8 mouse cellular contexts compared by ENCODE assay signal in genomic region chr4:62207851-62208695, GRCm38 (mm10). TPM values are rescaled to one million over a fixed set of nuclear protein-coding genes. Genes with fewer than 3 reads are reported as not detected.
DNase-seq lines count a peak whose midpoint lies in the region; ATAC-seq lines count a peak whose summit lies in the region.

No protein-coding gene starts in this region.

- peaks cover 13% of the 10 kb centered on the region for H3K9me3 ChIP-seq in megakaryocyte, embryonic 14.5 days
- no peaks in the 10 kb centered on the region for H3K9me3 ChIP-seq in embryonic facial prominence, embryonic 15.5 days (replicated peaks)
- H3K9me3 ChIP-seq in heart, embryonic 10.5 days = no peaks in the 10 kb centered on the region
- no peaks in the 10 kb centered on the region for H3K9me3 ChIP-seq in kidney, embryonic 14.5 days (ENCODE audit: control insufficient read depth, low read length)
- no peaks in the 10 kb centered on the region for H3K9me3 ChIP-seq in limb, embryonic 13.5 days
- no peaks in the 10 kb centered on the region for H3K9me3 ChIP-seq in midbrain, embryonic 16.5 days (replicated peaks; ENCODE audit: control insufficient read depth, low read length, poor library complexity, severe bottlenecking)
- no peaks in the 10 kb centered on the region for H3K9me3 ChIP-seq in stomach, embryonic 14.5 days (ENCODE audit: control insufficient read depth, low read depth, low read length)

- under 1% methylated on average over 45 of the region's 45 CpGs for WGBS in embryonic facial prominence, embryonic 15.5 days
- under 1% methylated on average over 45 of the region's 45 CpGs for WGBS in heart, embryonic 10.5 days
- under 1% methylated on average over 45 of the region's 45 CpGs for WGBS in kidney, embryonic 14.5 days
- under 1% methylated on average over 45 of the region's 45 CpGs for WGBS in limb, embryonic 13.5 days
- under 1% methylated on average over 45 of the region's 45 CpGs for WGBS in midbrain, embryonic 16.5 days
- WGBS in stomach, embryonic 14.5 days = under 1% methylated on average over 45 of the region's 45 CpGs

- peak overlapping the region; percentile 89 for H3K4me3 ChIP-seq in megakaryocyte, embryonic 14.5 days (replicated peaks)
- H3K4me3 ChIP-seq in embryonic facial prominence, embryonic 15.5 days (replicated peaks) = peak overlapping the region; percentile 62
- peak overlapping the region; percentile 66 for H3K4me3 ChIP-seq in heart, embryonic 10.5 days
- H3K4me3 ChIP-seq in kidney, embryonic 14.5 days (ENCODE audit: low read length) = peak overlapping the region; percentile 70
- H3K4me3 ChIP-seq in limb, embryonic 13.5 days = peak overlapping the region; percentile 69
- H3K4me3 ChIP-seq in midbrain, embryonic 16.5 days (ENCODE audit: low read depth, low read length) = peak overlapping the region; percentile 48
- H3K4me3 ChIP-seq in stomach, embryonic 14.5 days (ENCODE audit: low read depth, low read length) = peak overlapping the region; percentile 43

- peak overlapping the region; percentile 52 for H3K4me2 ChIP-seq in embryonic facial prominence, embryonic 15.5 days (replicated peaks)
- peak overlapping the region; percentile 61 for H3K4me2 ChIP-seq in kidney, embryonic 14.5 days (replicated peaks; ENCODE audit: low read depth, low read length)
- H3K4me2 ChIP-seq in limb, embryonic 13.5 days (replicated peaks) = peak overlapping the region; percentile 73
- H3K4me2 ChIP-seq in midbrain, embryonic 16.5 days (ENCODE audit: low read length) = peak overlapping the region; percentile 61
- peak overlapping the region; percentile 56 for H3K4me2 ChIP-seq in stomach, embryonic 14.5 days (replicated peaks; ENCODE audit: low read depth, low read length)

- no peak for ATAC-seq in megakaryocyte, adult 5-6 weeks (ENCODE audit: poor library complexity, severe bottlenecking)
- ATAC-seq in embryonic facial prominence, embryonic 15.5 days (ENCODE audit: insufficient number of reproducible peaks, low FRiP score, low TSS enrichment, low read depth) = peak; percentile 96
- peak; percentile 97 for ATAC-seq in kidney, embryonic 14.5 days (ENCODE audit: low FRiP score, low TSS enrichment)
- peak; percentile 97 for ATAC-seq in limb, embryonic 13.5 days (ENCODE audit: low FRiP score, low read depth)
- peak; percentile 99 for ATAC-seq in midbrain, embryonic 16.5 days
- peak; percentile 97 for ATAC-seq in stomach, embryonic 14.5 days (ENCODE audit: insufficient number of reproducible peaks, insufficient read depth, low FRiP score, low read depth)

- peaks cover 9% of the 10 kb centered on the region; the same call in 1 of the 2 replicates for H3K4me1 ChIP-seq in megakaryocyte, embryonic 14.5 days
- H3K4me1 ChIP-seq in embryonic facial prominence, embryonic 15.5 days = peaks cover 9% of the 10 kb centered on the region; the same call in 1 of the 2 replicates
- H3K4me1 ChIP-seq in heart, embryonic 10.5 days = peaks cover 6% of the 10 kb centered on the region; the same call in 1 of the 2 replicates
- peaks cover 7% of the 10 kb centered on the region; the same call in 1 of the 2 replicates for H3K4me1 ChIP-seq in kidney, embryonic 14.5 days (ENCODE audit: control insufficient read depth, insufficient read depth, low read length)
- peaks cover 22% of the 10 kb centered on the region; the same call in 1 of the 2 replicates for H3K4me1 ChIP-seq in limb, embryonic 13.5 days
- peaks cover 12% of the 10 kb centered on the region for H3K4me1 ChIP-seq in midbrain, embryonic 16.5 days (ENCODE audit: control insufficient read depth, insufficient read depth, low read length)
- peaks cover 4% of the 10 kb centered on the region; the same call in 1 of the 2 replicates for H3K4me1 ChIP-seq in stomach, embryonic 14.5 days (ENCODE audit: control insufficient read depth, insufficient read depth, low read length)

- H3K27me3 ChIP-seq in megakaryocyte, embryonic 14.5 days (replicated peaks) = peaks cover 22% of the 10 kb centered on the region
- no peaks in the 10 kb centered on the region for H3K27me3 ChIP-seq in embryonic facial prominence, embryonic 15.5 days
- no peaks in the 10 kb centered on the region for H3K27me3 ChIP-seq in heart, embryonic 10.5 days (ENCODE audit: insufficient read depth, poor library complexity, severe bottlenecking)
- H3K27me3 ChIP-seq in kidney, embryonic 14.5 days (ENCODE audit: control insufficient read depth, insufficient read depth, low read length) = no peaks in the 10 kb centered on the region
- H3K27me3 ChIP-seq in limb, embryonic 13.5 days = no peaks in the 10 kb centered on the region
- no peaks in the 10 kb centered on the region for H3K27me3 ChIP-seq in midbrain, embryonic 16.5 days (ENCODE audit: control insufficient read depth, insufficient read depth, low read depth, low read length)
- H3K27me3 ChIP-seq in stomach, embryonic 14.5 days (ENCODE audit: control insufficient read depth, insufficient read depth, low read length) = no peaks in the 10 kb centered on the region

- H3K27ac ChIP-seq in embryonic facial prominence, embryonic 15.5 days (replicated peaks) = peak overlapping the region; percentile 94
- H3K27ac ChIP-seq in heart, embryonic 10.5 days = peak overlapping the region; percentile 89
- H3K27ac ChIP-seq in kidney, embryonic 14.5 days (ENCODE audit: low read depth, low read length) = peak overlapping the region; percentile 85
- peak overlapping the region; percentile 92 for H3K27ac ChIP-seq in limb, embryonic 13.5 days
- H3K27ac ChIP-seq in midbrain, embryonic 16.5 days (ENCODE audit: low read length) = peak overlapping the region; percentile 87
- H3K27ac ChIP-seq in stomach, embryonic 14.5 days (ENCODE audit: low read length) = peak overlapping the region; percentile 92

- H3K36me3 ChIP-seq in megakaryocyte, embryonic 14.5 days (replicated peaks; ENCODE audit: low read length) = no peaks in the 10 kb centered on the region
- H3K36me3 ChIP-seq in embryonic facial prominence, embryonic 15.5 days = peaks cover 16% of the 10 kb centered on the region
- H3K36me3 ChIP-seq in heart, embryonic 10.5 days = peaks cover 16% of the 10 kb centered on the region
- H3K36me3 ChIP-seq in kidney, embryonic 14.5 days (ENCODE audit: control insufficient read depth, insufficient read depth, low read length) = peaks cover 10% of the 10 kb centered on the region
- peaks cover 25% of the 10 kb centered on the region for H3K36me3 ChIP-seq in limb, embryonic 13.5 days
- H3K36me3 ChIP-seq in midbrain, embryonic 16.5 days (ENCODE audit: control insufficient read depth, insufficient read depth, low read length) = peaks cover 16% of the 10 kb centered on the region
- H3K36me3 ChIP-seq in stomach, embryonic 14.5 days (ENCODE audit: control insufficient read depth, insufficient read depth, low read length) = peaks cover 13% of the 10 kb centered on the region

- peak; percentile 93 for DNase-seq in heart, embryonic 10.5 days (ENCODE audit: low spot score)

- H3K9ac ChIP-seq in embryonic facial prominence, embryonic 15.5 days = peak overlapping the region; percentile 50
- H3K9ac ChIP-seq in kidney, embryonic 14.5 days (ENCODE audit: low read depth, low read length) = peak overlapping the region; percentile 78
- peak overlapping the region; percentile 82 for H3K9ac ChIP-seq in limb, embryonic 13.5 days
- peak overlapping the region; percentile 72 for H3K9ac ChIP-seq in midbrain, embryonic 16.5 days (ENCODE audit: low read depth, low read length)
- peak overlapping the region; percentile 49 for H3K9ac ChIP-seq in stomach, embryonic 14.5 days (replicated peaks; ENCODE audit: low read depth, low read length)

RNA-seq across cellular contexts. Expression of gene Zfp37, which starts 22.8 kb away (rescaled TPM):
- not detected in 2 replicates for polyA plus RNA-seq in megakaryocyte, embryonic 14.5 days (2012; ENCODE audit: insufficient read depth, low replicate concordance)
- total RNA-seq in megakaryocyte, adult 5-6 weeks (2015) = not detected in 2 replicates
- not detected in 2 replicates for total RNA-seq in megakaryocyte, adult 5-6 weeks (2017)
- polyA plus RNA-seq in embryonic facial prominence, embryonic 15.5 days (2015; fragmentation: Nextera tagmentation; extraction: Ambion mirVana) = 9.5 and 10.8 TPM in 2 replicates
- 9.1 and 9.8 TPM in 2 replicates for polyA plus RNA-seq in heart, embryonic 10.5 days (2016; fragmentation: Nextera tagmentation; extraction: Ambion mirVana)
- 10.0 and 15.5 TPM in 2 replicates for polyA plus RNA-seq in kidney, embryonic 14.5 days (2014; fragmentation: Nextera tagmentation; extraction: Ambion mirVana)
- polyA plus RNA-seq in limb, embryonic 13.5 days (2015; fragmentation: Nextera tagmentation; extraction: Ambion mirVana) = 14.1 and 14.8 TPM in 2 replicates
- 35.9 and 37.2 TPM in 2 replicates for polyA plus RNA-seq in midbrain, embryonic 16.5 days (2015; fragmentation: Nextera tagmentation; extraction: Ambion mirVana)
- 13.4 and 14.6 TPM in 2 replicates for polyA plus RNA-seq in stomach, embryonic 14.5 days (2014; fragmentation: Nextera tagmentation; extraction: Ambion mirVana)

RNA-seq across cellular contexts. Expression of gene Slc31a2, which starts 54.3 kb away (rescaled TPM):
- polyA plus RNA-seq in megakaryocyte, embryonic 14.5 days (2012; ENCODE audit: insufficient read depth, low replicate concordance) = 2.3 TPM in 1 of 2 replicates, not detected in the other
- 61.5 and 74.8 TPM in 2 replicates for total RNA-seq in megakaryocyte, adult 5-6 weeks (2015)
- 49.5 and 54.3 TPM in 2 replicates for total RNA-seq in megakaryocyte, adult 5-6 weeks (2017)
- polyA plus RNA-seq in embryonic facial prominence, embryonic 15.5 days (2015; fragmentation: Nextera tagmentation; extraction: Ambion mirVana) = 38.9 and 39.3 TPM in 2 replicates
- 12.8 and 14.5 TPM in 2 replicates for polyA plus RNA-seq in heart, embryonic 10.5 days (2016; fragmentation: Nextera tagmentation; extraction: Ambion mirVana)
- 18.0 and 19.9 TPM in 2 replicates for polyA plus RNA-seq in kidney, embryonic 14.5 days (2014; fragmentation: Nextera tagmentation; extraction: Ambion mirVana)
- polyA plus RNA-seq in limb, embryonic 13.5 days (2015; fragmentation: Nextera tagmentation; extraction: Ambion mirVana) = 17.7 and 19.0 TPM in 2 replicates
- polyA plus RNA-seq in midbrain, embryonic 16.5 days (2015; fragmentation: Nextera tagmentation; extraction: Ambion mirVana) = 17.3 and 18.7 TPM in 2 replicates
- 18.1 and 20.8 TPM in 2 replicates for polyA plus RNA-seq in stomach, embryonic 14.5 days (2014; fragmentation: Nextera tagmentation; extraction: Ambion mirVana)

RNA-seq across cellular contexts. Expression of gene Mup21, which starts 57.4 kb away (rescaled TPM):
- polyA plus RNA-seq in megakaryocyte, embryonic 14.5 days (2012; ENCODE audit: insufficient read depth, low replicate concordance) = not detected in 2 replicates
- not detected in 2 replicates for total RNA-seq in megakaryocyte, adult 5-6 weeks (2015)
- not detected in 2 replicates for total RNA-seq in megakaryocyte, adult 5-6 weeks (2017)
- not detected in 2 replicates for polyA plus RNA-seq in embryonic facial prominence, embryonic 15.5 days (2015; fragmentation: Nextera tagmentation; extraction: Ambion mirVana)
- not detected in 2 replicates for polyA plus RNA-seq in heart, embryonic 10.5 days (2016; fragmentation: Nextera tagmentation; extraction: Ambion mirVana)
- not detected in 2 replicates for polyA plus RNA-seq in kidney, embryonic 14.5 days (2014; fragmentation: Nextera tagmentation; extraction: Ambion mirVana)
- not detected in 2 replicates for polyA plus RNA-seq in limb, embryonic 13.5 days (2015; fragmentation: Nextera tagmentation; extraction: Ambion mirVana)
- not detected in 2 replicates for polyA plus RNA-seq in midbrain, embryonic 16.5 days (2015; fragmentation: Nextera tagmentation; extraction: Ambion mirVana)
- not detected in 2 replicates for polyA plus RNA-seq in stomach, embryonic 14.5 days (2014; fragmentation: Nextera tagmentation; extraction: Ambion mirVana)

Comparison
In these comparisons a context has a peak if more than half of its experiments do, and no peak if none do; other contexts are left out.
1. RNA of gene Zfp37, which starts 22.8 kb away (polyA plus RNA-seq): 35.9 to 37.2 TPM in midbrain, embryonic 16.5 days, 10.0 to 15.5 TPM in kidney, embryonic 14.5 days, 13.4 to 14.6 TPM in stomach, embryonic 14.5 days, 14.1 to 14.8 TPM in limb, embryonic 13.5 days, 9.5 to 10.8 TPM in embryonic facial prominence, embryonic 15.5 days and 9.1 to 9.8 TPM in heart, embryonic 10.5 days; not detected in megakaryocyte, embryonic 14.5 days; every median in the first group is over 10 times any median in the second.
2. Peak in every context shown above with its lines, with median percentiles within 50 percentile points of each other: H3K4me3 ChIP-seq, H3K27ac ChIP-seq, H3K4me2 ChIP-seq and H3K9ac ChIP-seq.